Comparison of ENCODE assay signal across 8 mouse cellular contexts in genomic region chr6:99692206-99692915, GRCm38 (mm10). TPM values are rescaled to one million over a fixed set of nuclear protein-coding genes. Genes with fewer than 3 reads are reported as not detected.
DNase-seq lines count a peak whose midpoint lies in the region; ATAC-seq and TF ChIP-seq lines count a peak whose summit lies in the region.

Gene Gpr27, plus strand, starts transcription at chr6:99692679.

- no peaks in the 10 kb centered on the region for H3K36me3 ChIP-seq in heart, embryonic 15.5 days
- H3K36me3 ChIP-seq in midbrain, embryonic 11.5 days (ENCODE audit: control insufficient read depth, insufficient read depth, low read length): no peaks in the 10 kb centered on the region
- H3K36me3 ChIP-seq in stomach, postnatal 0 days (ENCODE audit: control insufficient read depth, insufficient read depth, low read length): no peaks in the 10 kb centered on the region

- peak within 1 kb of the TSS; percentile 67 for H3K9ac ChIP-seq in heart, embryonic 15.5 days
- peak within 1 kb of the TSS; percentile 74 for H3K9ac ChIP-seq in midbrain, embryonic 11.5 days (ENCODE audit: low read length)
- peak within 1 kb of the TSS; percentile 74 for H3K9ac ChIP-seq in stomach, postnatal 0 days (ENCODE audit: low read length)

- peak; percentile 44 for DNase-seq in gastrocnemius, adult 2 months
- DNase-seq in gastrocnemius, adult 8-10 months (ENCODE audit: low spot score in 2 of 2): no peak
- peak; percentile 68 for DNase-seq in ZHBTc4 (ENCODE audit: low read depth, low spot score)
- peak; percentile 75 for DNase-seq in embryo, embryonic 11 days
- DNase-seq in layer of hippocampus, postnatal 25 days (ENCODE audit: extremely low spot score in 1 of 2, low spot score in 1 of 2): peak; percentile 28 to 51
- DNase-seq in midbrain, embryonic 11.5 days (ENCODE audit: low spot score, missing footprints): peak; percentile 96
- DNase-seq in stomach, postnatal 0 days (ENCODE audit: low spot score): peak; percentile 33

- no peak for TF ChIP-seq EP300 in stomach, postnatal 0 days (optimal IDR thresholded peaks at IDR 0.05)

- peak; percentile 52 for ATAC-seq in heart, embryonic 15.5 days (replicated peaks; ENCODE audit: insufficient number of reproducible peaks, insufficient read depth, low FRiP score, low read depth)
- peak; percentile 79 for ATAC-seq in midbrain, embryonic 11.5 days (ENCODE audit: low FRiP score)
- ATAC-seq in stomach, postnatal 0 days (ENCODE audit: low FRiP score, low TSS enrichment): peak; percentile 78

- H3K27me3 ChIP-seq in heart, embryonic 15.5 days: peaks cover 84% of the 10 kb centered on the region
- peaks cover 44% of the 10 kb centered on the region for H3K27me3 ChIP-seq in midbrain, embryonic 11.5 days (ENCODE audit: control insufficient read depth, insufficient read depth, low read length)
- H3K27me3 ChIP-seq in stomach, postnatal 0 days (ENCODE audit: control insufficient read depth, insufficient read depth, low read length): no peaks in the 10 kb centered on the region; the same call in 1 of the 2 replicates

- H3K9me3 ChIP-seq in heart, embryonic 15.5 days (replicated peaks): no peaks in the 10 kb centered on the region
- H3K9me3 ChIP-seq in midbrain, embryonic 11.5 days (ENCODE audit: control insufficient read depth, low read length): no peaks in the 10 kb centered on the region
- no peaks in the 10 kb centered on the region for H3K9me3 ChIP-seq in stomach, postnatal 0 days (ENCODE audit: control insufficient read depth, low read length)

- H3K4me3 ChIP-seq in gastrocnemius, adult 2 months: peak within 1 kb of the TSS; percentile 83
- peak within 1 kb of the TSS; percentile 74 for H3K4me3 ChIP-seq in heart, embryonic 15.5 days
- H3K4me3 ChIP-seq in midbrain, embryonic 11.5 days (ENCODE audit: low read depth, low read length): peak within 1 kb of the TSS; percentile 73
- H3K4me3 ChIP-seq in stomach, postnatal 0 days (ENCODE audit: low read depth, low read length): peak within 1 kb of the TSS; percentile 65

- WGBS in heart, embryonic 15.5 days: under 1% methylated on average over 85 of the region's 112 CpGs
- WGBS in midbrain, embryonic 11.5 days: under 1% methylated on average over 56 of the region's 112 CpGs
- WGBS in stomach, postnatal 0 days: under 1% methylated on average over 48 of the region's 112 CpGs

- TF ChIP-seq CTCF in gastrocnemius, adult 2 months (IDR thresholded peaks at IDR 0.05): no peak
- no peak for TF ChIP-seq CTCF in stomach, postnatal 0 days (IDR thresholded peaks at IDR 0.05; ENCODE audit: low read depth)

- peak within 1 kb of the TSS; percentile 95 for H3K4me2 ChIP-seq in heart, embryonic 15.5 days
- peak within 1 kb of the TSS; percentile 81 for H3K4me2 ChIP-seq in midbrain, embryonic 11.5 days
- peak within 1 kb of the TSS; percentile 93 for H3K4me2 ChIP-seq in stomach, postnatal 0 days (replicated peaks; ENCODE audit: low read depth)

- 0 out of 2 replicates have a peak within 1 kb of the TSS, but pooled peaks have one; percentile 28 for H3K27ac ChIP-seq in gastrocnemius, adult 2 months
- no peak within 1 kb of the TSS for H3K27ac ChIP-seq in heart, embryonic 15.5 days
- H3K27ac ChIP-seq in midbrain, embryonic 11.5 days (ENCODE audit: low read depth, low read length): peak within 1 kb of the TSS; percentile 44
- no peak within 1 kb of the TSS; the same call in 1 of the 2 replicates for H3K27ac ChIP-seq in stomach, postnatal 0 days (replicated peaks)

- H3K4me1 ChIP-seq in heart, embryonic 15.5 days (replicated peaks): peaks cover 16% of the 10 kb centered on the region
- peaks cover 13% of the 10 kb centered on the region for H3K4me1 ChIP-seq in midbrain, embryonic 11.5 days (ENCODE audit: control insufficient read depth, insufficient read depth, low read length)
- H3K4me1 ChIP-seq in stomach, postnatal 0 days (replicated peaks; ENCODE audit: control insufficient read depth, insufficient read depth): no peaks in the 10 kb centered on the region

- intact Hi-C loops in gastrocnemius, adult 2 months (cut with DNase I): no loop called here

RNA-seq across cellular contexts. Expression of gene Gpr27, which starts in this region (rescaled TPM):
- 1 to 10 TPM in 1 of 2 experiments, under 1 TPM in 1; 0.20 to 1.1 TPM for total RNA-seq in gastrocnemius, adult 2 months (2021)
- under 1 TPM; 0.34 to 0.87 (median 0.66) TPM for total RNA-seq in gastrocnemius, adult 8-10 months (2022)
- 1.0 and 1.4 TPM in 2 replicates for polyA plus RNA-seq in heart, embryonic 15.5 days (2015; fragmentation: Nextera tagmentation; extraction: Ambion mirVana)
- 10 to 100 TPM; 56.9 to 58.8 TPM for total RNA-seq in layer of hippocampus, postnatal 25 days (2021)
- 3.0 and 3.8 TPM in 2 replicates for polyA plus RNA-seq in midbrain, embryonic 11.5 days (2014; fragmentation: Nextera tagmentation; extraction: Ambion mirVana)
- polyA plus RNA-seq in stomach, postnatal 0 days (2015; fragmentation: Nextera tagmentation; extraction: Ambion mirVana): 2.5 and 2.9 TPM in 2 replicates

Comparison
In these comparisons a context has a peak if more than half of its experiments do, and no peak if none do; other contexts are left out.
1. RNA of gene Gpr27 (total RNA-seq): 56.9 to 58.8 TPM in layer of hippocampus, postnatal 25 days; 0.20 to 1.1 TPM in gastrocnemius, adult 2 months and 0.34 to 0.87 TPM in gastrocnemius, adult 8-10 months; every median in the first group is over 10 times any median in the second.
2. DNase-seq: peak in gastrocnemius, adult 2 months (single experiment), ZHBTc4 (single experiment), embryo, embryonic 11 days (single experiment), layer of hippocampus, postnatal 25 days (2 of 2), midbrain, embryonic 11.5 days (single experiment) and stomach, postnatal 0 days (single experiment); none in gastrocnemius, adult 8-10 months (0 of 2).
3. H3K27ac ChIP-seq: peak in gastrocnemius, adult 2 months (single experiment) and midbrain, embryonic 11.5 days (single experiment); none in heart, embryonic 15.5 days (single experiment) and stomach, postnatal 0 days (single experiment).
4. Peak in every context shown above with its lines, with median percentiles within 50 percentile points of each other: H3K4me3 ChIP-seq, ATAC-seq, H3K4me2 ChIP-seq and H3K9ac ChIP-seq.